Mouse (Mus musculus): ENCODE measurements around the gene Adh5. TPM values are rescaled to one million over a fixed set of nuclear protein-coding genes. Genes with fewer than 3 reads are reported as not detected.

The Adh5 gene
- polyA plus RNA-seq, 1 experiment from 2014 or later, result 119 TPM

DNA sequence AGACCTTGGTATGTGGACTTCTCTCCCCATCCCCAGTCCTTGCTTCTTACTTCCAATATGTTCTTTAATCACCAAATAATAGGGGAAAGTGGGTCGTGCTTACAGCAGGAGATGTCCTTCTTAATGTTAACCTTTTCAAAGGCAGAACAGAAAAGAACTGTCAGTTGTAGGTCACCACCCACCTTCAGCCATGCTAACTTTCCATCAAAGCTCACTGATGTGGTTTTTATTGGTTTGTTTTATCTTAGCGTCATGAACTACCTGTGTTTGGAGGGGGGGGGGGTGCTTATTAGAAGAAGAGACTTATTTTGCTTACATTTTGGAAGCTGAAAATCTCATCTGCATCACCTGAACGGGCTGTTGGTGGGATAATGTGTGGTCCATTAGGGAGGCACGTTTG is 18.6 kb upstream of the Adh5 start:
- H3K27me3 ChIP-seq, result no peaks in the 10 kb centered on the region
- 47% methylated on average over 4 of the region's 4 CpGs for WGBS (ENCODE audit: insufficient replicate concordance)

DNA sequence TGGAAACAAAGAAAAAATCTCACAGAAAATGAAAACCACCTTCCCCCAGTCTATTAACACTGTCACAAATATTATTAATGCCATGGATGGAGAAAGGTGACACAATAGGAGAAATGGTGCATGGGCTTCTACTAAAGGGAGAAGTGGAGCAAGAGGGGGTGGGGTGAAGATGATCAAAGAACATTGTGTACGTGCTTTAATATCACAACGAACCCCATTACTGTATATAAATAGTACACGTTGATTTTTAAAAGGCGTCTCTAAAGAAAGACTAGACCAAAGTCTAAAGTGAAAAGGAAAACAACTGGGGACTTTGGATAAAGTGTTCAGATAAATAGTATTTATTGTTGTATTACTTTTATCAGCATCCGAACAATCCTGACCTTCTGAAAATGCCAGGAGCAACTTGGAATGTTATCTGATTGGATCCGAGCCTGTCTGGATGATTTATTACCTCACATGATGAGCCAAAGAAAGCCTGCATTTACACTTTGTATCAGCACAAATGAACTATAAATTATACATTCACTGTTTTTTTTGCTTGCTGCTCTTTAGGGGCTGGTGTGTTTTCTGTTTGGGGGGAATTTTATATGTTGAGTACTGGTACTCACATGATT is 12.4 kb upstream of the Adh5 start:
- Histone ChIP-seq H3K9me3 (replicated peaks) (no peaks in the 10 kb centered on the region), H3K9ac (no peak overlapping the region), H3K27me3 (no peaks in the 10 kb centered on the region), H3K4me2 (no peak overlapping the region), H3K4me1 (replicated peaks) (no peaks in the 10 kb centered on the region), H3K36me3 (replicated peaks) (no peaks in the 10 kb centered on the region), H3K27ac (replicated peaks) (no peak overlapping the region), H3K4me3 (replicated peaks) (no peak overlapping the region)
- 61% methylated on average over 6 of the region's 6 CpGs for WGBS (ENCODE audit: insufficient replicate concordance)
- ATAC-seq (ENCODE audit: insufficient read depth), result no peak

More for the DNA sequence above, 18.6 kb upstream of the Adh5 start:
- Histone ChIP-seq H3K36me3 (replicated peaks) (no peaks in the 10 kb centered on the region), H3K9ac (no peak overlapping the region), H3K4me2 (no peak overlapping the region), H3K4me3 (replicated peaks) (no peak overlapping the region), H3K27ac (replicated peaks) (no peak overlapping the region), H3K9me3 (replicated peaks) (no peaks in the 10 kb centered on the region), H3K4me1 (replicated peaks) (no peaks in the 10 kb centered on the region)
- ATAC-seq (ENCODE audit: insufficient read depth), result no peak

DNA sequence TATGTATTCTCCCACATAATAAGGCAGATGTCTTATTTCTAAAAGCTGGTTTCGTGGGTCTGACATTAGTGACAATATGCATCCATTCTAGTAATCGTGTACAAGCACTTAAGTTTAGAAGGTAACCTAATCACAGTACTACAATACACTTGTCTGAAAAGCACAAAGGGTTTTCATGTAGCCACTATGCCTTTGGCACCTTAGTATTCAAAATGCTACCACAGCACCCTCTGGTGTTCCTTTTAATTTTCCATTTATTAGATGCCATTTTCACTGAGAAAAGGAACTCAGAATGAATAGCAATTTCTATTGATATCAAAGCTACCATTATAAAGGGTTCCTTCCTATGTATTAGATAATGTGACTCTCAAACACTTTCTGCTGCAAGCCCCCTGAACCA is 11.1 kb upstream of the Adh5 start:
- Histone ChIP-seq H3K4me3 (replicated peaks) (no peak overlapping the region), H3K4me1 (replicated peaks) (no peaks in the 10 kb centered on the region), H3K4me2 (no peak overlapping the region), H3K36me3 (replicated peaks) (no peaks in the 10 kb centered on the region), H3K27me3 (no peaks in the 10 kb centered on the region), H3K27ac (replicated peaks) (no peak overlapping the region), H3K9ac (no peak overlapping the region), H3K9me3 (replicated peaks) (no peaks in the 10 kb centered on the region)
- WGBS (ENCODE audit: insufficient replicate concordance), result 40% methylated on average over 2 of the region's 2 CpGs
- no peak for ATAC-seq (ENCODE audit: insufficient read depth)

DNA sequence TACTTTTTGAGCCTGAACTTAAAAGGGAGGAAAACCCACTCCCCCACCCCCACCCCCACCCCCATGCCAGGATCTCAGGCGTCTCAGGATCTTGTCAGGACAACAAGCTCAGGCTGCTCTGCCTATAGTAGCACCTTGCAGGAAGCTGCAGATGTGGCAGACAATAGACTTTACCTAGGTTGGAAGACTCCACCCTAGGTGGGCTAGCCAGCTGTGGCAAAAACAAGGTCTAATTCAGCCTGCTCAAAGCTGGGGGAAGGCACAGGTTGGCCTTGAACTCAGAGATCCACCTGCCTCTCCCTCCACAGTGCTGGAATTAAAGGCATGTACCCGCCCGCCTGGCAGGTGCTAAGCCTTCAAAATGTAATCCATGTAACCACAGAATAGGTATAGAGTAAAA is 4.2 kb upstream of the Adh5 start:
- 62% methylated on average over 3 of the region's 3 CpGs for WGBS (ENCODE audit: insufficient replicate concordance)
- Histone ChIP-seq H3K9ac (no peak overlapping the region), H3K4me3 (replicated peaks) (no peak overlapping the region), H3K27me3 (no peaks in the 10 kb centered on the region), H3K4me1 (replicated peaks) (peaks cover 12% of the 10 kb centered on the region), H3K27ac (replicated peaks) (no peak overlapping the region), H3K36me3 (replicated peaks) (no peaks in the 10 kb centered on the region), H3K9me3 (replicated peaks) (no peaks in the 10 kb centered on the region), H3K4me2 (no peak overlapping the region)
- no peak for ATAC-seq (ENCODE audit: insufficient read depth)

DNA sequence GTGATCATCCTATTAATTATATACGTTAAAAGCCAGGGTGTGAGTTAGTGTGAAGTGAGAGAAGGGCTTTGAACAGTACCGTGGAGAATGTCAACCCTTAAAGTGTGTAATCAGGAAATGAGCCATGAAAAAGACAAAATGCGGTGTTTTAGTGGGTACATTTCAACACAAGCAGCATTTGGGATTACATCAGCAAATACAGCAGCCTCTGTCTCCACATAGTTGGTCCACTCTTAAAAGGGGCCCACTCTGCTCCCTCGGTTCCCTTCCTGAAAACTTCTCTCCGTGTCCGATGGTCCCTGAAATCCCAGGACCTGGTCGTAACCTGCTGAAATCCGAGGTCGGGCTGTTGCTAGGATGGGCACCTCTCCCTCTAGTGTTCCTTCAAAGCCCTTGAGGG is 690 bp upstream of the Adh5 start:
- Histone ChIP-seq H3K4me2 (peak overlapping the region; percentile 96), H3K36me3 (replicated peaks) (peaks cover 23% of the 10 kb centered on the region)
- WGBS (ENCODE audit: insufficient replicate concordance), result 4% methylated on average over 9 of the region's 9 CpGs

DNA sequence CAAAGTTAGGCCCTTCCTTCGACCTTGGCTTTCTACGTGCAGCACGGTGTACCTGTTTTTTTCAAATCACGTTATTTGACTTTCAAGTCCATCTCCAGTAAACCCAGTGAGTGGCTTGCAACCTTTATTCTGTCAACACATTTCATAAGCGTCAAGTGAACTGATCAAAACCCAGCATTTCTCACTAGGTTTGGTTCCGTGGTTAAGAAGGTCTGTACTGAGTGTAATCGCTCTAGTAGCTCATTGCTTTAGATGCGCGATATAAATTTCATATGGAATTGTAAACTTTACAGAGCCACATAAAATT is 525 bp downstream of the Adh5 start:
- Histone ChIP-seq H3K4me3 (replicated peaks) (peak overlapping the region; percentile 95), H3K4me1 (replicated peaks) (peaks cover 19% of the 10 kb centered on the region), H3K36me3 (replicated peaks) (peaks cover 29% of the 10 kb centered on the region), H3K27me3 (no peaks in the 10 kb centered on the region), H3K9ac (peak overlapping the region; percentile 93), H3K9me3 (replicated peaks) (no peaks in the 10 kb centered on the region), H3K4me2 (peak overlapping the region; percentile 96), H3K27ac (replicated peaks) (peak overlapping the region; percentile 89)
- no peak for ATAC-seq (ENCODE audit: insufficient read depth)
- 4% methylated on average over 9 of the region's 9 CpGs for WGBS (ENCODE audit: insufficient replicate concordance)

More for the DNA sequence above, 690 bp upstream of the Adh5 start:
- Histone ChIP-seq H3K4me1 (replicated peaks) (peaks cover 16% of the 10 kb centered on the region), H3K4me3 (replicated peaks) (peak overlapping the region; percentile 95), H3K9me3 (replicated peaks) (no peaks in the 10 kb centered on the region), H3K9ac (peak overlapping the region; percentile 93), H3K27ac (replicated peaks) (peak overlapping the region; percentile 39), H3K27me3 (no peaks in the 10 kb centered on the region)
- ATAC-seq (ENCODE audit: insufficient read depth), result no peak

DNA sequence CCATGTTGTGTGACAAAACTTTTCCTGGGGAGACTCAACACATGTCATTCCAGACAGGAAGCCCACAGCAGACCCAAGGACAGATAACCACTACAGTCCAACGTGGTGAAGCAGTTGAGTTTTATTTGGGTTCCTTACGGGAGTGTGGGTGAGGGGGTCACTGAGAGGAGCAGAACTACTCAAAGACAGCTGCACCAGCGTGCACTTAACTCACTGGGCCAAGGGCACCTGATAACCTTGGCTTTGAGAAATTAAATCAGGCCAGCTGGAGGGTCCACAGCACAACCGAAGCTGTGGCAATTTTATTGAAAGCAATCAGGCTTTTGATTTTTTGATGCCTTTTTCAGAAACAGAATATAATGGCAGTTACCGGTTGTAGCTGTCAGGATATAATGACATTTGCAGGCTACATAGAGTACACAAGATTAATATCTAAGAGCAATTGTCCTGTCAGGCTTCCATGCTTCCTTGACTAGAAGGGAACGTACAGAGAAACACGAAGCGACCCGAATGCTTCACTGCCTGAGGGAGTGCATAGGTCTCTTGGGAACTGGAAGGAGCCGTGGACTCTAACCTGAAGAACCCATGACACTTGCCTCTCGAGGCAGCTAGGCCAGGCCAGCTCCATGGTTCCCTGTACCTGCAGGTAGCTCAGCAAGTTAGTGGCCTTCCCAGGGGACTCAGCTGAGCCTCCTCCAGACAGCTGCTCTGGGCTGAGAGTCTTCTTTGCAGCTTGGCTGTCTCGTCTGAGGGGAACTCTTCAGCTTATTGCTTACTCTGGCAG is 5.4 kb downstream of the Adh5 start:
- ATAC-seq (ENCODE audit: insufficient read depth), result no peak
- H3K27me3 ChIP-seq, result no peaks in the 10 kb centered on the region
- no peaks in the 10 kb centered on the region for H3K9me3 ChIP-seq (replicated peaks)
- H3K4me3 ChIP-seq (replicated peaks), result no peak overlapping the region
- WGBS (ENCODE audit: insufficient replicate concordance), result 61% methylated on average over 12 of the region's 12 CpGs
- H3K36me3 ChIP-seq (replicated peaks), result peaks cover 69% of the 10 kb centered on the region
- no peak overlapping the region for H3K27ac ChIP-seq (replicated peaks)
- peaks cover 11% of the 10 kb centered on the region for H3K4me1 ChIP-seq (replicated peaks)
- H3K9ac ChIP-seq, result no peak overlapping the region
- no peak overlapping the region for H3K4me2 ChIP-seq

DNA sequence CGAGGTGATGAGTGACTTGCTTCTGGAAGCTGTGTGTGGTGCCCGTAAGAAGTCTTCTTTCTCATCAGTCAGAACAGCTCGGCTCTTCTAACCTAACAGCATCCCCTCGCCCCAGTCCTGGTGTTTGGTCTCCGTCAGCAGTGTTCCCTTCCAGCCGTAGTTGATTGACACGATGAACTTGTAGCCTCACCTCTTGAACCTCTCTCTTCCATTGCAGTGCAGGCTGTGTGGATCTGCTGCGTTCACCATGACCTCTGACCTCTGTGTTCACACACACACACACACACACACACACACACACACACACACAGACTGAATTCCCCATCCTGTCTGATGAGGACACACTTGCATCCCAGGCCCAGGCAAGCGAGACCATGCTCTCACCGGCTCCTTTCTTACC is 9.3 kb downstream of the Adh5 start:
- Histone ChIP-seq H3K4me1 (replicated peaks) (peaks cover 5% of the 10 kb centered on the region; the same call in 1 of the 2 replicates), H3K27me3 (no peaks in the 10 kb centered on the region), H3K4me2 (no peak overlapping the region), H3K36me3 (replicated peaks) (peaks cover 81% of the 10 kb centered on the region), H3K9me3 (replicated peaks) (no peaks in the 10 kb centered on the region), H3K4me3 (replicated peaks) (no peak overlapping the region), H3K27ac (replicated peaks) (no peak overlapping the region), H3K9ac (no peak overlapping the region)
- WGBS (ENCODE audit: insufficient replicate concordance), result 77% methylated on average over 10 of the region's 10 CpGs
- ATAC-seq (ENCODE audit: insufficient read depth), result peak; percentile 19; the same call in 1 of the 2 replicates

DNA sequence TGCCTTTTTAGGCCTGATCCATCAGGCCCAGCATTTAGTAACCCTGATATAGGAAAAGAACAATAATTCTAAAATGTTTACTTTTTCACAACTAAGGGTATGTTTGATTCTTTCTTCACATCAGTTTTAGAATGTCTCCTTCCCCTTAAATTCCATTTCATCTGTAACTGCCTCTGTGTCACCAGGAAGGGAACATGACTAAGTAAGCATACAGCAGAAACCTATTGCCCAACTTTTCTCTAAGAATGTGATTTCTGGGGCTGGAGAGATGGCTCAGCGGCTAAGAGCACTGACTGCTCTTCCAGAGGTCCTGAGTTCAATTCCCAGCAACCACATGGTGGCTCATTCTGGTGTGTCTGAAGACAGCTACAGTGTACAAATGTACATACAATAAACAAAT is 11.3 kb downstream of the Adh5 start:
- Histone ChIP-seq H3K27ac (replicated peaks) (no peak overlapping the region), H3K4me3 (replicated peaks) (no peak overlapping the region), H3K9me3 (replicated peaks) (no peaks in the 10 kb centered on the region), H3K4me1 (replicated peaks) (0 out of 2 replicates have a peak, but pooled peaks cover 2% of the 10 kb centered on the region), H3K36me3 (replicated peaks) (peaks cover 84% of the 10 kb centered on the region), H3K4me2 (no peak overlapping the region), H3K9ac (no peak overlapping the region), H3K27me3 (no peaks in the 10 kb centered on the region)
- ATAC-seq (ENCODE audit: insufficient read depth), result no peak
- WGBS (ENCODE audit: insufficient replicate concordance), result 90% methylated on average over 1 of the region's 1 CpGs

DNA sequence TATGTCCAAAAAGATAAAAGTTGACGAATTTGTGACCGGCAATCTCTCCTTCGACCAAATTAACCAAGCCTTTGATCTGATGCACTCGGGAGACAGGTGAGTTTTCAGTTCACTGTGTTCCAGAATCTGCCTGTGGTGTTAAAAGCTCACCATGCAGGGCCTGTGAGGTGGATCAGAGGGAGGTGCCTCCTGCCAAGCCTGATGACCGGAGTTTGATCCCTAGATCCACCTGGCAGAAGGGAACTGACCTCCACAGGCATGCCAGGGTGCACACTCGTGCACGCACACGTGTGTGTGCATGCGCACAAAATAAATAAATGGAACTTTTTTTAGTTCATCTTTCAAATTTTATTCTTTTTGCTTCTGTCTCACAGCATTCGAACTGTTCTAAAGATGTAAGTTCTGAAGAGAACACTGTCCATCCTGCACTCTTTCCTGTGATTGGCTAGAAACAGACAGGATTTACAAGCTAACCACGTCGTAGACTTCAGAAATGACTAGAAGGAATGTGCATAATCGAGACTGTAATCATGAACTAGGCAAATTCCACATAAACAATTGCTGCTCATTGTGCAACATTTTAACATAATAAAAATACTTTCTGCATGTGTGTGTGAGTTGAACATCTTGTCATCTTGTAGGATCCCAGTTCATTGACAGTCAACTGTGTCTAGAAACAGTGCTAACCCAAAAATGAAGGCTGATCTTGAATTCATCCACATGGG is 12.0 kb downstream of the Adh5 start:
- peaks cover 85% of the 10 kb centered on the region for H3K36me3 ChIP-seq (replicated peaks)
- no peak overlapping the region for H3K4me2 ChIP-seq
- H3K27ac ChIP-seq (replicated peaks), result no peak overlapping the region
- H3K9me3 ChIP-seq (replicated peaks), result no peaks in the 10 kb centered on the region
- WGBS (ENCODE audit: insufficient replicate concordance), result 82% methylated on average over 13 of the region's 13 CpGs
- no peak overlapping the region for H3K4me3 ChIP-seq (replicated peaks)
- 0 out of 2 replicates have a peak, but pooled peaks cover 2% of the 10 kb centered on the region for H3K4me1 ChIP-seq (replicated peaks)
- ATAC-seq (ENCODE audit: insufficient read depth), result no peak
- no peak overlapping the region for H3K9ac ChIP-seq
- H3K27me3 ChIP-seq, result no peaks in the 10 kb centered on the region

DNA sequence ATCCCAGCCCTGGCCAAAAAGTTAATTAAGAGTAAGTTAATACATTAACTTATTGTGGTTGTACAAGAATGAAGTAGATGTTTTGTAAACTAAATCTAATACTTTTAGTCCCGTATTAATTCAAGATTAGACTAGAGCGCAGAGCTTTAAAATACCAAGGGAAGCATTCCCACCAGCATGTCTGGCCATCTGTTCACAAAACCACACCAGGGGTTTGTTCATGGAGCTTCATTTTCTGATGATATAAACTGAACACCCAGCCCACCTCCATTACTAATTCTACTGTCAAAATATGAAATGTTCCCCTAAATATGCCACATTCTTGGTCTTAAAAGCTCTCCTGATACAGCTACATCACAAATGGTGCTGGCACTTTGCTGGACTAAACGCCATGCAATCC is 15.5 kb downstream of the Adh5 start:
- no peak for ATAC-seq (ENCODE audit: insufficient read depth)
- Histone ChIP-seq H3K9ac (no peak overlapping the region), H3K4me2 (no peak overlapping the region), H3K9me3 (replicated peaks) (no peaks in the 10 kb centered on the region), H3K4me3 (replicated peaks) (no peak overlapping the region), H3K27ac (replicated peaks) (no peak overlapping the region), H3K36me3 (replicated peaks) (peaks cover 85% of the 10 kb centered on the region), H3K4me1 (replicated peaks) (no peaks in the 10 kb centered on the region), H3K27me3 (no peaks in the 10 kb centered on the region)
- WGBS (ENCODE audit: insufficient replicate concordance), result 88% methylated on average over 3 of the region's 3 CpGs

Measured in liver, embryonic 15.5 days (tissue).